Mouse (Mus musculus): ENCODE measurements around the gene Rec114. TPM values are rescaled to one million over a fixed set of nuclear protein-coding genes. Genes with fewer than 3 reads are reported as not detected.

Rec114 gene
- polyA plus RNA-seq, 1 experiment from 2014 or later, result 25.9 TPM

DNA sequence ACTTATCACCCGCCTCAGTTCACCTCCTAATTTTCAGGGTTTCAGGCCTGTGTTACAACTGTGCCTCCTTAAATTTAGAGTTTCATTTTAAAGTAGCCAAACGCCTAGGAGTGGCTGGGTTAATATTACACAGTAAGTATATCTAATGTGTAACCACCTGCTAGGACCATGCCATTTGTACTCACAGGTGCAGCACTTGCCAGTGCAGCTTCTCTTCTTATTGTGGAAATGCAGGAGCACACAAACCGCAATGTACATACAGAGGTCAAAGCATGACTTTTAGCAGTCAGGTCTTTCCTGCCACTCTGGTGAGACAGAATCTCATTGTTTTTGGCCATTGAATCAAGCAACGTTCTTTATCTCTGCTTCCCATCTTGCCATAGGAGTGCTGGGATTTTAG lies 89.3 kb downstream of the Rec114 start:
- no peak for ATAC-seq (ENCODE audit: low read depth)
- H3K4me2 ChIP-seq (ENCODE audit: low read depth, low read length), result peak overlapping the region; percentile 4; the same call in 1 of the 2 replicates
- no peak overlapping the region for H3K9ac ChIP-seq (ENCODE audit: low read depth, low read length)
- H3K27ac ChIP-seq (ENCODE audit: low read length), result no peak overlapping the region
- 59% methylated on average over 4 of the region's 4 CpGs for WGBS (ENCODE audit: insufficient replicate concordance)
- no peaks in the 10 kb centered on the region for H3K9me3 ChIP-seq (replicated peaks; ENCODE audit: control insufficient read depth, low read length)
- H3K36me3 ChIP-seq (ENCODE audit: control insufficient read depth, insufficient read depth), result peaks cover 23% of the 10 kb centered on the region
- H3K4me3 ChIP-seq (ENCODE audit: low read depth, low read length), result no peak overlapping the region
- no peaks in the 10 kb centered on the region for H3K27me3 ChIP-seq (ENCODE audit: control insufficient read depth, insufficient read depth, low read depth, low read length)
- peaks cover 34% of the 10 kb centered on the region for H3K4me1 ChIP-seq (ENCODE audit: control insufficient read depth, low read depth, low read length)

DNA sequence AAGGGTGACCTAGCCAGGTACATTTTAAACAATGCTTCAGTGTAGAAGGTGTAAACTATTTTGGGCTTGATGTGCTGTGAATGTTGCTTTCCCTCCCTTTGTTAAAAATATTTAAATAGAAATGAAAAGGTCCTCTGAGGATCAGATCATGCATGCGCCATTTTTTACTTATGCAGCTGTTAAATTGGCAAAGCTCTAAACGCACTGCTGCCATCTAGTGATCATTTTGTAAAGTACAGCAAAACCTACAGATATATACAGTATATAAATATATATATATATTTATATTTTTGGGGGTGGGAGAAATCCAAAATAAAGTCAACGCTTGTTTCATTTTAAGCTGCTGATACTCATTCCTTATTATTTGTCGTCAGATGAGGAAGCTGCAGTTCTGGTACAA lies 91.8 kb downstream of the Rec114 start:
- no peak overlapping the region for H3K4me3 ChIP-seq (ENCODE audit: low read depth, low read length)
- H3K36me3 ChIP-seq (ENCODE audit: control insufficient read depth, insufficient read depth), result peaks cover 23% of the 10 kb centered on the region
- WGBS (ENCODE audit: insufficient replicate concordance), result 47% methylated on average over 4 of the region's 4 CpGs
- no peak overlapping the region for H3K9ac ChIP-seq (ENCODE audit: low read depth, low read length)
- H3K4me2 ChIP-seq (ENCODE audit: low read depth, low read length), result no peak overlapping the region
- H3K9me3 ChIP-seq (replicated peaks; ENCODE audit: control insufficient read depth, low read length), result no peaks in the 10 kb centered on the region
- no peak for ATAC-seq (ENCODE audit: low read depth)
- H3K4me1 ChIP-seq (ENCODE audit: control insufficient read depth, low read depth, low read length), result peaks cover 27% of the 10 kb centered on the region
- no peak overlapping the region for H3K27ac ChIP-seq (ENCODE audit: low read length)
- H3K27me3 ChIP-seq (ENCODE audit: control insufficient read depth, insufficient read depth, low read depth, low read length), result no peaks in the 10 kb centered on the region

DNA sequence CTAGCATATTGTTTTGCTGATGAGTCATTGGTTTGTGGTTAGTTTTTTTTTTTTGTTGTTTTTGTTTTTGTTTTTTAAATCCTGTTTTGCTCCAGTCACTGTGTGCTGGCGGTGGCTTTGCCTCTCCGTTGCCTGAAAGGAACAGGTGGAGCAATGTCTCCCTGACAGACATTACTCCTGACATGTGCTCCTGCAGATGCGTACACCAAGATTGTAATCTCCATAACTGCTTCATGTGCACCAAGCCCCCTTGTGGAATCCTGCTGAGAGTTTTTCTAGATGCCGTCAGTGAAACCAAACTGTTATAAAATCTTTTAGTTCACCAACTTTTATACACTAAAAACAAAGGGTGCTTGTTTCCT lies 94.5 kb downstream of the Rec114 start:
- no peak overlapping the region for H3K4me3 ChIP-seq (ENCODE audit: low read depth, low read length)
- 33% methylated on average over 4 of the region's 4 CpGs for WGBS (ENCODE audit: insufficient replicate concordance)
- no peaks in the 10 kb centered on the region for H3K27me3 ChIP-seq (ENCODE audit: control insufficient read depth, insufficient read depth, low read depth, low read length)
- no peak overlapping the region for H3K4me2 ChIP-seq (ENCODE audit: low read depth, low read length)
- H3K27ac ChIP-seq (ENCODE audit: low read length), result no peak overlapping the region; the same call in 1 of the 2 replicates
- H3K36me3 ChIP-seq (ENCODE audit: control insufficient read depth, insufficient read depth), result peaks cover 20% of the 10 kb centered on the region
- no peaks in the 10 kb centered on the region for H3K9me3 ChIP-seq (replicated peaks; ENCODE audit: control insufficient read depth, low read length)
- peaks cover 12% of the 10 kb centered on the region for H3K4me1 ChIP-seq (ENCODE audit: control insufficient read depth, low read depth, low read length)
- H3K9ac ChIP-seq (ENCODE audit: low read depth, low read length), result no peak overlapping the region
- ATAC-seq (ENCODE audit: low read depth), result no peak

DNA sequence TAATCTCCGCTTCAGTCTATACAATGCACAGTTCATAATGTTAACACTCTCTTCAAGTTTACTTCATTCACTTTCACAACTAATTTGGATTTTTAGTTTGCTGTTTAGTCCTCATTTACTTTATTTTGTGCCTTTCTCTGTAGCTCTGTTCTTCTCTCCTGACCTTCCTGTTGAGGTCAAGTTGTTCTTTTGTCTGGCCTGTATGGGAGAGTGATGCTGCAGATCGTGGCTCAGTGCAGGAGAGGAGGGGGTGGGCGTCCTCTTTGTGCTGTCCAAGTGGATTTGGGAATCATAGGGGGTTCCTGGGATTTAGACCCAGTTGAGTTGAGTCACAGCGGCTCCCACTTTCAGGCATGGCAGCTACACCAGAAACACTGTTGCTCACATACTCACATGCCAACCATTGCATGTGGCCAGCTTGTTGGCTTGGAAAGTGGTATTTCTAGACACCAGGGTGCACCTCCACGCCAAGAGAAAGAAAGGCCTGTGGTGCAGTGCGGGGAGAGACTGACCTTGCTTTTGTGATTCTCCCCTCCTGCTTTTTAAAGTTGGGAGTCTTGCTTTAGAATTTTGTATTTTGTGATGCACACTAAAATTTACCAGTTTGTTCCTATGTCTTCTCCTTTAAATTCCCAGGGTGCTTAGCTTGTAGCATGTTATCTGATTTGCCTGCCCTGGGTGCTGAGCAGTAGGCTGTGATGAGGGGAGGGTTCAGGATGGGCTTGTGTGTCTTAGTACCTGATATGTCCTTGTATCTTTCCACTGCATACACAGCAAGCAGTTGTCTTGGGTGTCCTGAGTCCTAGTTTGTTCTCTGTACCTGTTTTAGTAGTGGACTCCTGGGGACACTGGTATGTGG lies 95.1 kb downstream of the Rec114 start:
- ATAC-seq (ENCODE audit: low read depth), result peak; percentile 70
- 78% methylated on average over 6 of the region's 6 CpGs for WGBS (ENCODE audit: insufficient replicate concordance)
- Histone ChIP-seq H3K4me2 (ENCODE audit: low read depth, low read length) (no peak overlapping the region), H3K4me3 (ENCODE audit: low read depth, low read length) (no peak overlapping the region), H3K9me3 (replicated peaks; ENCODE audit: control insufficient read depth, low read length) (no peaks in the 10 kb centered on the region), H3K4me1 (ENCODE audit: control insufficient read depth, low read depth, low read length) (peaks cover 11% of the 10 kb centered on the region), H3K9ac (ENCODE audit: low read depth, low read length) (no peak overlapping the region), H3K27me3 (ENCODE audit: control insufficient read depth, insufficient read depth, low read depth, low read length) (no peaks in the 10 kb centered on the region), H3K27ac (ENCODE audit: low read length) (peak overlapping the region; percentile 17), H3K36me3 (ENCODE audit: control insufficient read depth, insufficient read depth) (peaks cover 26% of the 10 kb centered on the region)

GRCm38 (mm10) chr9:58630441-58630840 lies 113.3 kb downstream of the Rec114 start:
- no peaks in the 10 kb centered on the region for H3K27me3 ChIP-seq (ENCODE audit: control insufficient read depth, insufficient read depth, low read depth, low read length)
- no peak for ATAC-seq (ENCODE audit: low read depth)
- 73% methylated on average over 2 of the region's 2 CpGs for WGBS (ENCODE audit: insufficient replicate concordance)
- H3K27ac ChIP-seq (ENCODE audit: low read length), result no peak overlapping the region
- H3K9ac ChIP-seq (ENCODE audit: low read depth, low read length), result no peak overlapping the region
- H3K4me2 ChIP-seq (ENCODE audit: low read depth, low read length), result no peak overlapping the region
- no peak overlapping the region for H3K4me3 ChIP-seq (ENCODE audit: low read depth, low read length)
- no peaks in the 10 kb centered on the region for H3K9me3 ChIP-seq (replicated peaks; ENCODE audit: control insufficient read depth, low read length)
- no peaks in the 10 kb centered on the region for H3K4me1 ChIP-seq (ENCODE audit: control insufficient read depth, low read depth, low read length)
- H3K36me3 ChIP-seq (ENCODE audit: control insufficient read depth, insufficient read depth), result peaks cover 25% of the 10 kb centered on the region

GRCm38 (mm10) chr9:58627197-58627596 lies 116.6 kb downstream of the Rec114 start:
- Histone ChIP-seq H3K4me3 (ENCODE audit: low read depth, low read length) (no peak overlapping the region), H3K4me2 (ENCODE audit: low read depth, low read length) (no peak overlapping the region), H3K27me3 (ENCODE audit: control insufficient read depth, insufficient read depth, low read depth, low read length) (no peaks in the 10 kb centered on the region), H3K9me3 (replicated peaks; ENCODE audit: control insufficient read depth, low read length) (no peaks in the 10 kb centered on the region), H3K9ac (ENCODE audit: low read depth, low read length) (no peak overlapping the region), H3K36me3 (ENCODE audit: control insufficient read depth, insufficient read depth) (peaks cover 26% of the 10 kb centered on the region), H3K27ac (ENCODE audit: low read length) (no peak overlapping the region), H3K4me1 (ENCODE audit: control insufficient read depth, low read depth, low read length) (no peaks in the 10 kb centered on the region)
- WGBS (ENCODE audit: insufficient replicate concordance), result 41% methylated on average over 2 of the region's 2 CpGs
- ATAC-seq (ENCODE audit: low read depth), result no peak

DNA sequence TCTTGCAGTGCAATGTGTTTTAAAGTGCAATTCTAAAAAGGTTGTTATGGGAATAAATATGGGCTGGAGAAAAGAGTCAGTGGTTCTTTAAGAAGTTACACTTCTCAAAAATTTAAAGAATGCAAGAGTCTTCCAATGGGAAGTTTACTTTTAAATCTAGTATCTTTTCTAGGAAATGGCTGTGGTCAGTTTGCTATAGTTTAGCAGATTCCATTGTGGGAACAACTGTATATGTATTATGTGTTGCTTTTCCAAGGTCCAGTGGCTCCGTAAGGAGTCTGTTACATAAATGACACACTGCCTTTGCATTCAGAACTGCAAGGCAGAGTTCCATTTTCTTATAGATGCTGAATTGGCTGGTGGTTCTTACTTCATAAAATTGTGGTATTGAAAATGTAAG lies 120.8 kb downstream of the Rec114 start:
- Histone ChIP-seq H3K9me3 (replicated peaks; ENCODE audit: control insufficient read depth, low read length) (no peaks in the 10 kb centered on the region), H3K27ac (ENCODE audit: low read length) (no peak overlapping the region), H3K4me3 (ENCODE audit: low read depth, low read length) (no peak overlapping the region), H3K4me2 (ENCODE audit: low read depth, low read length) (no peak overlapping the region), H3K27me3 (ENCODE audit: control insufficient read depth, insufficient read depth, low read depth, low read length) (no peaks in the 10 kb centered on the region), H3K36me3 (ENCODE audit: control insufficient read depth, insufficient read depth) (peaks cover 8% of the 10 kb centered on the region), H3K4me1 (ENCODE audit: control insufficient read depth, low read depth, low read length) (no peaks in the 10 kb centered on the region; the same call in 1 of the 2 replicates), H3K9ac (ENCODE audit: low read depth, low read length) (no peak overlapping the region)
- no peak for ATAC-seq (ENCODE audit: low read depth)
- WGBS (ENCODE audit: insufficient replicate concordance), result 79% methylated on average over 1 of the region's 1 CpGs

DNA sequence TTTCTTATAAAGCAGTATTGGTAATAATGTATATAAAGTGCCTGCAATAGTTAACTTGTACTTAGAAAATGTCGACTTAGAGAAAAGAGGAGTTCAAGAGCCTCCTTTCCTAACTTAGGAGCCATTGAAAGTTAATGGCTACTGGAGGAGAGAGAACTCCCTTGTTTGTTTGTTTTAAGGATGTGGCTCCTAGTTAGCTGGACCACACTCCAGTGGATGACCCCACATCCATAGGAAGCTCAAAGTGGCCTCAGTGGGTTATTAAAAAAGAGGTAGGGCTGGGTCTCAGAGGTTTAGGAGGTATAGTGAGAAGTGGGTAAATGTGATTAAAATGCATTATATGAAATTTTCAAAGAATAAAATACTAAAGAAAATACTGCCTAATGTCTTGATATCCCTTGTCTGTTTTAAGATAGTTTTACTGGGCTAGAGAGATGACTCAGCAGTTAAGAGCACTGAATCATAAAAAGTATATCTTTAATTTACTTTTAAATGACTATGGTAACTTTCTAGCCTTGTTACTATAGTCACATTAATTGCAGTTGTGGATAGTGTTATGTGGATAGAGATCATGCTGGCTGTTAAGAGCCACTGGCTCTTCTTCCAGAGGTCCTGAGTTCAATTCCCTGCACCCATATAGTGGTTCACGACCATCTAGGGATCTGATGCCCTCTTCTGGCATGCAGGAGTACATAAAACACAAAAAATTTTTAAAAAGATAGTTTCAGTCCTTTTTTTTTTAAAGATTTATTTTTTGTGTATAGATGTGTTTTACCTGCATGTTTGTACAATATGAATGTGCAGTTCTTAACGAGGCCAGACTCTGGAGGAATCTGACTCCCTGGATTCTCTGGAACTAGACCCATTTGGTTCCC lies 128.5 kb downstream of the Rec114 start:
- Histone ChIP-seq H3K9me3 (replicated peaks; ENCODE audit: control insufficient read depth, low read length) (no peaks in the 10 kb centered on the region), H3K9ac (ENCODE audit: low read depth, low read length) (no peak overlapping the region), H3K27me3 (ENCODE audit: control insufficient read depth, insufficient read depth, low read depth, low read length) (no peaks in the 10 kb centered on the region), H3K4me2 (ENCODE audit: low read depth, low read length) (no peak overlapping the region), H3K4me3 (ENCODE audit: low read depth, low read length) (no peak overlapping the region), H3K27ac (ENCODE audit: low read length) (0 out of 2 replicates have a peak overlapping the region, but pooled peaks have one; percentile 37), H3K4me1 (ENCODE audit: control insufficient read depth, low read depth, low read length) (peaks cover 8% of the 10 kb centered on the region), H3K36me3 (ENCODE audit: control insufficient read depth, insufficient read depth) (no peaks in the 10 kb centered on the region)
- WGBS (ENCODE audit: insufficient replicate concordance), result 69% methylated on average over 3 of the region's 3 CpGs
- ATAC-seq (ENCODE audit: low read depth), result no peak

DNA sequence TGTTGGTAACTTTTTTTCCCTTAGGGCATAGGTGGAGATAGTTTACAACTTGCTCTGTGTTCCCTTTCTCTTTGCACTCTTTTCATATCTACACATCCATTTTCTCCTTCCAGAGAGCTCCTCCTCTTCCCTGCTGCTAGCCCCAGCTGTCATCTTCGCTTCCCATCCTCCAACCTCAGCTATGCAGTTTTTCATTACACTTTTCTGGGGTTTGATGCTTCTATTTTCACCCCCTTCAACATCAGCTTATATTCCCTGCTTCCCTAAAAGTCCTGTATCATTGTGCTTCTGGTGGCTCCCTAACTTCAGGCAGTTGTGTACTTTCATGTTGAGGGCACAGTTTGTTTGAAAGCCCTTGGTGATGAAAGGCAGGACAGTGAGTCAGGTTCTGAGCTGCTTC lies 130.0 kb downstream of the Rec114 start:
- no peak overlapping the region for H3K9ac ChIP-seq (ENCODE audit: low read depth, low read length)
- H3K27ac ChIP-seq (ENCODE audit: low read length), result no peak overlapping the region
- H3K4me1 ChIP-seq (ENCODE audit: control insufficient read depth, low read depth, low read length), result peaks cover 8% of the 10 kb centered on the region
- H3K27me3 ChIP-seq (ENCODE audit: control insufficient read depth, insufficient read depth, low read depth, low read length), result no peaks in the 10 kb centered on the region
- no peak for ATAC-seq (ENCODE audit: low read depth)
- 74% methylated on average over 1 of the region's 1 CpGs for WGBS (ENCODE audit: insufficient replicate concordance)
- no peaks in the 10 kb centered on the region for H3K36me3 ChIP-seq (ENCODE audit: control insufficient read depth, insufficient read depth)
- no peaks in the 10 kb centered on the region for H3K9me3 ChIP-seq (replicated peaks; ENCODE audit: control insufficient read depth, low read length)
- no peak overlapping the region for H3K4me3 ChIP-seq (ENCODE audit: low read depth, low read length)
- no peak overlapping the region for H3K4me2 ChIP-seq (ENCODE audit: low read depth, low read length)

All from liver, embryonic 16.5 days (tissue).